Mouse (Mus musculus): ENCODE measurements around the gene Zdhhc21.

DNA sequence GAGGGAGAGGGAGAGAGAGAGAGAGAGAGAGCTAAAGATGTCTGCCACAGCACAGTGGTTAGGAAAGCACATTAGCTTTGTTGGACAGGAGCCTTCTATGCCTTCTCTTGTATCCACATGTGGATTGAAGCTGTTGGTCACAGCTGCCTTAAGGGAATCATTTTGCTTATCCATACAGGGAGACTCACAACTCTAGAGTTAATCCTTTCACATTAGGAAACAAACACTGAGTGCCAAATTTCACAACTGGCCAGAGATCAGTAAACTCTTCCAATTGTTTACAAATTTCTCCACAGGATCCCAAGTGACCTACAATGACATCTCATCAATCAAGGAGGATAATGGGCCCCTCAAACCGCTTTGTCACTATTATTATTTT is 25.8 kb upstream of the Zdhhc21 start:
- TF ChIP-seq GATA1 (IDR thresholded peaks at IDR 0.05; ENCODE audit: low read length), result no peak
- no peak for TF ChIP-seq TAL1 (IDR thresholded peaks at IDR 0.05; ENCODE audit: low read length)
